Mouse (Mus musculus) left cerebral cortex, adult 18-20 months (tissue): ENCODE results near the gene Trim52. TPM values are rescaled to one million over a fixed set of nuclear protein-coding genes. Genes with fewer than 3 reads are reported as not detected.
"Not testable (repeated sequence)": the region's sequence is repeated elsewhere in the genome, so short reads cannot be mapped to it uniquely, and the experiment has no call there.

Experiments used
- DNase-seq, 2 experiments: peaks; one replicate each; pipeline ENCODE4 v3.0.0; 2021 to 2022; ENCODE audit warnings: low spot score in 2 of 2, mixed read lengths in 1 of 2
- long read RNA-seq, 2 experiments: library from polyadenylated mRNA; stranded (forward); transcript quantifications; one replicate each; pipeline ENCODE4 v2.0.0; 2021
- total RNA-seq, 2 experiments: library from RNA; stranded (reverse); gene quantifications; 2 replicates each; pipeline ENCODE4 v1.2.3; 2021

Gene Trim52
- total RNA-seq: not detected
- long read RNA-seq, experiment 1: 0 reads
- long read RNA-seq, experiment 2: 0 reads

- DNase-seq: no peak
Observed at GRCm38 (mm10) chr14:106105980-106106379, at the start of gene Trim52. TSS of gene Trim52 (plus strand) at chr14:106106198.

- DNase-seq: no peak
Observed at GRCm38 (mm10) chr14:106072608-106073007, 33.4 kb upstream of the Trim52 start.

DNA sequence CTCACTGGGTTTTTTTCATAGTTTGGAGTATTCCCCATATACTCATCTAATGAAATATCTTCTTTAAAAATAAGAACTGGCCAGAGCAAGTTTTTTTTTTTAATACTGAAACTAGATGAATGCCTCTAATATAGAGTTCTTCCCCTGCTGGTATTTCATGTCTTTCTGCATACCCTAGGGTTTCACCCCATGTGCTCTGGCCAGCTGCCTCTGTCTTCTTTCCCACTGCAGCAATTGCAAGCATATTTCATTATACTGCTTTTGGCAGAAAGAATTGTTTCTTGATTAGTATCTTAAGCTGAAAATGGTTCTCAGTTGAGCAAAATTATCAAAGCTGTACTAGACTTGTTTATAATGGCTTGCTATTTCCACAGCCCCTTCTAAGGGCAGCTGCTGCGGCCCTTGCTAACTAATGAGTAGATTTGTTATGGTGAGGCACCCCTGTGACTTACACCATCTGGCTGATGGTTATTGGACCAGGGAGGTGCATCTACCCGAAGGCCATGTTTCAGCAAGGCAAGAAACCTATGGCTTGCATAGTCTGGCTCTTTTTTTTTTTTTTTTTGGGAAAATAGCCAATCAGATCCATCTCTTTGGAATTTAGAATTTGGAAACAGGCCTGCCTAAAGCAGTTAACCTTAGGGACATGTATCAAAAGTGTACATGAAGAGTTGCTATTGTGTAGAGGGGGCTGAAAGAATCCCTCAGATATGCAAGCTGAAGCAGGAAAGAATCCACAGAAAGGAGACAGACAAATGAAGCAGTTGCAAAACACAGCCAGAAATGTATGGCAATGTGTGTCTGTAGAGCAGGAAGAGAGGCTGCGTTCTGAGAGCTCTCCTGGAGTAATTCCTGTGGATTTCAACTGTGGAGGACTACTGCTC is 30.6 kb upstream of the Trim52 start:
- no peak for DNase-seq

DNA sequence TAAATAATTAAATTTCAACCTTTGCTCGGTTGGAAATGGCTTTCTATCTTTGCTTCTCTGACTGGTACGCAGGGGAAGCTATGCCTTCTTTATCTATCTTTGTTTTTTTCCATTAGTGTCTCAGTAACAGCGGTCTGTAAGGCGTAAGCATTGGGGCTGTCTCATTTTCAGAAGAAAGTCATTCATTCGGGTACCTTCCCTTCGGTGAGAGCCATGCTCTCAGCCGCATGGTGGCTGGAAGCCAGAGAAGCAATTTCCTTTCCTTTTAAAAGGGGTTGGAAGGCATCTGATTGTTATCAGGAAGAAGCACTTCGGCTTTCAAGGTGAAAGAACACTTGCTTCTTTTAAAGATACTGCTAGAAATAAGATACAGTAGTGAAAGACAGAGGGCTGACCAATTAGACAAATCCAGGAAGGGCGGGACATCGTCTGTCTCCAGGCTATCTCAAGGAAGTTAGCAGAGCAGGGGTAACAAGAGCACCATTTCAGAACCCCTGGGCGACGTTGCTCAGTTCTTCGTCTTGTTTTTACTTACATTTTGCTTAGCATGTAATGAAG is 17.4 kb upstream of the Trim52 start:
- DNase-seq: no peak

GRCm38 (mm10) chr14:106096816-106097215 is 9.2 kb upstream of the Trim52 start:
- no peak for DNase-seq

- DNase-seq: no peak
Observed at GRCm38 (mm10) chr14:106100858-106101257, 5.1 kb upstream of the Trim52 start.

DNA sequence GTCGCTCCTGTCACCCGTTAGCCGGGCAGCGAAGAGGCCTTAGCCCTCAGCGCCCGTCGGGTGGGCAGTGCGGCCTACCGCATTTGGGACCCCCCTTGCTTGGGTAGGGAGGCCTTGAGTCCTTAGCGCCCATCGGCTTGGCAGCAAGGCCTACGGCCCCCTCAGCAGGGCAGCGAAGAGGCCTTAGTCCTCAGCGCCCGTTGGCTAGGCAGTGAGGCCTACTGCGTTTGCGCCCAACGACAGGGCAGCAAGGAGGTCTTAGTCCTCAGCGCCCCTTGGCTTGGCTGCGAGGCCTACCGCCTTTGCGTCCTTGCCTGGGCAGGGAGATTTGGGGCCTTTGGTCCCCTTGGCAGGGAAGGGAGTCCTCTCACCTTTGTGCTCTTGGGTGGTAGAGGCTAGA is 427 bp downstream of the Trim52 start:
- no peak for DNase-seq

DNA sequence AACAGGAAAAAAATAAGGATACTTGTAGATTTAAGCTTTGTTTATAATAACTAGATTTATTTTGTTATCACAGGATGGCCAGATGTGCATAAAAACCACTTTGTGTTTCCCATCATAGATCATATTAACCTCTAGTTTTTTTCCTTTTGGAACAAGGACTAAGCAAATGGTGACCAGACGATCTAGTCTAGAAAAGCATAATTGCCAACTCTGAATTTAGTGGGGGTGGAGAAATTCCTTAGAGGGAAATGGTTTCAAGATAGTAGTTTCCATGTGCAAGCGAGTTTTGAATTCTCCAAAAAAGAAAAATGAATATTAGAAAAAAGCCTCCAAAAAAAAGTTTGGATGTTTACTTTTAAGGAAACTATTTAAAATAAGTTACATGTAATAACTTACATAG is 13.4 kb downstream of the Trim52 start:
- DNase-seq: no peak

DNA sequence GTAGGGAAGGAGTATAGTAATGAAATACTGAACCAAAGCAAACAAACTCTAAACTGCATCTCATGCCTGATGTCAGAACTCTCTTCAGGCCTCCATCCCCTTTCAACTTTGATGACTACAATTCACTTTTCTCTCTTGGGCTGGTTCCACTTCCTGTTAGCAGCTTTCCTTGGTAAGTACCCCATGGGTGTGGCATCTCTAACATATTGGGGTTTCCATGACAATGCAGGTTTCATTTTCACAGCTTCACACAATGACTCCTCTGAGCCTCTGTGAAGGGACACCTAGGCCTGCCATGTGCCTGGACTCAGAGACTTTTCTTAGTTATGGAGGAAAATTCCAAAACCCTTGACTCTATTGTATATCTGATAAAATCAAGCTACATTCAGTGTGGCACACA is 30.3 kb downstream of the Trim52 start:
- no peak for DNase-seq

DNA sequence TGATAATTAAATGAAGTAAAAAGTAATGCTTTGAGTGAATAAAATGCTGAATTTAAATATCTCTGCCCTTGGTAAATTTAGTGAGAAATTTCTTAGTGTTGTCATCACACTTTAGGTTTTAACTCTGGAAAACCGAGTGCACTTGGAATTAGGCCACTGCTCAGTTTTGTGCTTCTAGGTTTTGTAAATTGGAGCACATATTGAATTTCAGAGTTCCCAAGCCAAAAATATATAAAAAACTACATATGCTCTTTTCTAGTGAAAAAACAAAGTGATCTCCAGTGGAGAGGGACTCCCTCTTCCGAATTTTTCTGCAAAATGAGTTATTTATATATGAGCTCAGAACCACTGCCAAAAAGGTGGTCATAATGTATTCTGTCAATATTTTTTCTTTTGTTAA is 45.2 kb downstream of the Trim52 start:
- peak in 1 of 2 experiments; percentile 5 for DNase-seq

GRCm38 (mm10) chr14:106154879-106155576 is 49.0 kb downstream of the Trim52 start:
- DNase-seq: no peak

GRCm38 (mm10) chr14:106156533-106156932 is 50.5 kb downstream of the Trim52 start:
- no peak for DNase-seq

GRCm38 (mm10) chr14:106162331-106162730 is 56.3 kb downstream of the Trim52 start:
- no peak for DNase-seq

DNA sequence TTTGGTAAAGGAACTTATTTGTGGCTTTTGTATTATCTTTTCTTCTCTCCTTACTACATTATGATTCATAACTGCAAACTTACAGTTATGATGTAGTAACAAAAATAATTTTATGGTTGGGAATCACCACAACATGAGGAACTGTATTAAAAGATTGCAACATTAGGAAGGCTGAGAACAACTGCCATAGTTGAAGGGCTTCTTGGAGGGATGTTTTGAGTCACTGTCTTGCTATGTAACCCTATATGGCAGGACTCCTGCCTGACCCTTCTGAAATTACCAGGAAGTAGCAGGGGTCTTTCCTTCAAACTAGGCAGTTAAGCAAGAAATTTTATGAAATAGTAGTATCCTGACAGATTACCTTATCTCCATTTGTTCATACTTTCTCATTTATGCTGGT is 57.2 kb downstream of the Trim52 start:
- DNase-seq: no peak

GRCm38 (mm10) chr14:106163933-106164332 is 57.9 kb downstream of the Trim52 start:
- not testable (repeated sequence) for DNase-seq

DNA sequence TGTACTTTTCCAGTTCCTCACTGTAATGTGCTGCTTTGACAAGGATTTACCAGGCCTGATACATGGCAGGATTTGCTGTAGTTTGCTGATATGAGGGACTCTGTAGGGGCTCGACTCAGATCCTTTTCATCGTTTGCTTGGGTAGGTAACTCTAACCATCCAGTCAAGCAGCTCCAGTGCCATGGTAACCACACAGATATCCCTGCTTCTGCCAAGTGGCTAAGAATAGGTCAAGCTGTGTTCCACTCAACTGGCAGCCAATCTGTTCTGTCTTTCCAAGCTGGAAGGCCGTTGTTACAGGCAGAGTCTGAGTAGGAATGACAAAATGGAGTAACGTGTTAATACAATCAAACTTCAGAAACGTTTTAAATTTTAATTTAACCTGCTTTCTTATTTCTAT is 70.9 kb downstream of the Trim52 start:
- DNase-seq: peak in 1 of 2 experiments; percentile 6

- DNase-seq: peak in 1 of 2 experiments; percentile 9
Observed at GRCm38 (mm10) chr14:106178245-106178644, 72.2 kb downstream of the Trim52 start.

GRCm38 (mm10) chr14:106179102-106179727 is 73.2 kb downstream of the Trim52 start:
- DNase-seq: no peak

DNA sequence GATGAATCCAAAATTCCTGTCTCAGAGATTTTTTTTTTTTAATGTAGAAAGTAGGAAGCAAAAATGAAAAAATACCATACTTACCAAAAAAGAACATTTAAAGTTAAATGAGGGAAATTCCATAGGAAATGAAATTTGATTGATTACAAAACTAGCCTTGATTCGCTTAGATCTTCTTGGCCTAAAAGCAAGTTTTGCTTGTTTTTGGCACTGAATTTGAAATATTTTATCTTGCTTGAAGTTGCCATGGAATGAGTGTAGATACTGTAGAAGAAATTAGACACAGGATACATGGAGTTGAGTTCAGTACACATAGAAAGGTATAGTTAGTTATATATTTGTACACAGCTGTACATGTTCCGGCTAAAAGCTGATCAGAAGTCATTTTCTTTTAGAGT is 73.7 kb downstream of the Trim52 start:
- no peak for DNase-seq

- no peak for DNase-seq
Observed at GRCm38 (mm10) chr14:106180616-106181015, 74.6 kb downstream of the Trim52 start.

- DNase-seq: no peak
Observed at GRCm38 (mm10) chr14:106183985-106184384, 78.0 kb downstream of the Trim52 start.
